Mouse (Mus musculus): Measurements from ENCODE around the gene Dpep1. TPM values are rescaled to one million over a fixed set of nuclear protein-coding genes. Genes with fewer than 3 reads are reported as not detected.
"Not testable (repeated sequence)": the region's sequence is repeated elsewhere in the genome, so short reads cannot be mapped to it uniquely, and the experiment has no call there.

Gene Dpep1
- polyA plus RNA-seq, 1 experiment from 2014 or later = 29.4 TPM

- H3K4me3 ChIP-seq (replicated peaks; ENCODE audit: low read depth, low read length) = no peak overlapping the region
- TF ChIP-seq CTCF (IDR thresholded peaks at IDR 0.05; ENCODE audit: low read depth) = no peak
- no peak overlapping the region for H3K9ac ChIP-seq (ENCODE audit: low read depth, low read length)
- H3K9me3 ChIP-seq (replicated peaks; ENCODE audit: low read length) = no peaks in the 10 kb centered on the region
- H3K36me3 ChIP-seq (ENCODE audit: insufficient read depth, low read length) = no peaks in the 10 kb centered on the region
- no peak overlapping the region for H3K27ac ChIP-seq
- peaks cover 13% of the 10 kb centered on the region for H3K4me1 ChIP-seq (replicated peaks; ENCODE audit: insufficient read depth, low read length)
- ATAC-seq (replicated peaks; ENCODE audit: low FRiP score, low read depth) (no peak), DNase-seq (ENCODE audit: low spot score) (no peak)
- H3K27me3 ChIP-seq (ENCODE audit: insufficient read depth, low read length) = no peaks in the 10 kb centered on the region
- 72% methylated on average over 2 of the region's 2 CpGs for WGBS
- no peak overlapping the region for H3K4me2 ChIP-seq (ENCODE audit: low read length)
Observed at GRCm38 (mm10) chr8:123188006-123188405, 2.0 kb downstream of the Dpep1 start.

- Histone ChIP-seq H3K9ac (ENCODE audit: low read depth, low read length) (no peak overlapping the region), H3K4me2 (ENCODE audit: low read length) (no peak overlapping the region), H3K4me3 (replicated peaks; ENCODE audit: low read depth, low read length) (no peak overlapping the region), H3K27me3 (ENCODE audit: insufficient read depth, low read length) (no peaks in the 10 kb centered on the region), H3K4me1 (replicated peaks; ENCODE audit: insufficient read depth, low read length) (peaks cover 13% of the 10 kb centered on the region), H3K9me3 (replicated peaks; ENCODE audit: low read length) (no peaks in the 10 kb centered on the region), H3K36me3 (ENCODE audit: insufficient read depth, low read length) (no peaks in the 10 kb centered on the region), H3K27ac (no peak overlapping the region)
- WGBS = 67% methylated on average over 7 of the region's 7 CpGs
- DNase-seq (ENCODE audit: low spot score) (no peak), ATAC-seq (replicated peaks; ENCODE audit: low FRiP score, low read depth) (no peak)
- TF ChIP-seq CTCF (IDR thresholded peaks at IDR 0.05; ENCODE audit: low read depth) = no peak
Observed at GRCm38 (mm10) chr8:123188841-123189240, 2.8 kb downstream of the Dpep1 start.

- H3K36me3 ChIP-seq (ENCODE audit: insufficient read depth, low read length) = no peaks in the 10 kb centered on the region
- H3K9me3 ChIP-seq (replicated peaks; ENCODE audit: low read length) = no peaks in the 10 kb centered on the region
- H3K27me3 ChIP-seq (ENCODE audit: insufficient read depth, low read length) = no peaks in the 10 kb centered on the region
- H3K4me1 ChIP-seq (replicated peaks; ENCODE audit: insufficient read depth, low read length) = peaks cover 12% of the 10 kb centered on the region
- peak overlapping the region; percentile 19; the same call in 1 of the 2 replicates for H3K4me2 ChIP-seq (ENCODE audit: low read length)
- H3K4me3 ChIP-seq (replicated peaks; ENCODE audit: low read depth, low read length) = no peak overlapping the region
- ATAC-seq (replicated peaks; ENCODE audit: low FRiP score, low read depth) = no peak
- H3K9ac ChIP-seq (ENCODE audit: low read depth, low read length) = 0 out of 2 replicates have a peak overlapping the region, but pooled peaks have one; percentile 19
- H3K27ac ChIP-seq = no peak overlapping the region
- TF ChIP-seq CTCF (IDR thresholded peaks at IDR 0.05; ENCODE audit: low read depth) = peak; percentile 72
- DNase-seq (ENCODE audit: low spot score) = peak; percentile 93
- 2% methylated on average over 9 of the region's 9 CpGs for WGBS
Observed at GRCm38 (mm10) chr8:123190678-123191077, 4.6 kb downstream of the Dpep1 start.

GRCm38 (mm10) chr8:123191908-123192307, 5.9 kb downstream of the Dpep1 start:
- ATAC-seq (replicated peaks; ENCODE audit: low FRiP score, low read depth) (no peak), DNase-seq (ENCODE audit: low spot score) (no peak)
- Histone ChIP-seq H3K4me2 (ENCODE audit: low read length) (no peak overlapping the region), H3K4me1 (replicated peaks; ENCODE audit: insufficient read depth, low read length) (no peaks in the 10 kb centered on the region), H3K27me3 (ENCODE audit: insufficient read depth, low read length) (no peaks in the 10 kb centered on the region), H3K36me3 (ENCODE audit: insufficient read depth, low read length) (no peaks in the 10 kb centered on the region), H3K27ac (no peak overlapping the region), H3K9me3 (replicated peaks; ENCODE audit: low read length) (no peaks in the 10 kb centered on the region), H3K9ac (ENCODE audit: low read depth, low read length) (no peak overlapping the region), H3K4me3 (replicated peaks; ENCODE audit: low read depth, low read length) (no peak overlapping the region)
- no peak for TF ChIP-seq CTCF (IDR thresholded peaks at IDR 0.05; ENCODE audit: low read depth)
- WGBS = 66% methylated on average over 7 of the region's 8 CpGs

GRCm38 (mm10) chr8:123193771-123194170, 7.7 kb downstream of the Dpep1 start:
- no peaks in the 10 kb centered on the region for H3K4me1 ChIP-seq (replicated peaks; ENCODE audit: insufficient read depth, low read length)
- DNase-seq (ENCODE audit: low spot score) (no peak), ATAC-seq (replicated peaks; ENCODE audit: low FRiP score, low read depth) (no peak)
- H3K4me3 ChIP-seq (replicated peaks; ENCODE audit: low read depth, low read length) = no peak overlapping the region
- 79% methylated on average over 9 of the region's 9 CpGs for WGBS
- TF ChIP-seq CTCF (IDR thresholded peaks at IDR 0.05; ENCODE audit: low read depth) = no peak
- no peak overlapping the region for H3K27ac ChIP-seq
- no peaks in the 10 kb centered on the region for H3K27me3 ChIP-seq (ENCODE audit: insufficient read depth, low read length)
- no peak overlapping the region for H3K4me2 ChIP-seq (ENCODE audit: low read length)
- no peaks in the 10 kb centered on the region for H3K36me3 ChIP-seq (ENCODE audit: insufficient read depth, low read length)
- no peak overlapping the region for H3K9ac ChIP-seq (ENCODE audit: low read depth, low read length)
- no peaks in the 10 kb centered on the region for H3K9me3 ChIP-seq (replicated peaks; ENCODE audit: low read length)

GRCm38 (mm10) chr8:123197016-123197415, 11.0 kb downstream of the Dpep1 start:
- WGBS = 69% methylated on average over 5 of the region's 5 CpGs
- DNase-seq (ENCODE audit: low spot score); H3K36me3 ChIP-seq (ENCODE audit: insufficient read depth, low read length); H3K4me1 ChIP-seq (replicated peaks; ENCODE audit: insufficient read depth, low read length); H3K27ac ChIP-seq; H3K9ac ChIP-seq (ENCODE audit: low read depth, low read length); H3K4me2 ChIP-seq (ENCODE audit: low read length); ATAC-seq (replicated peaks; ENCODE audit: low FRiP score, low read depth); H3K4me3 ChIP-seq (replicated peaks; ENCODE audit: low read depth, low read length); H3K9me3 ChIP-seq (replicated peaks; ENCODE audit: low read length); H3K27me3 ChIP-seq (ENCODE audit: insufficient read depth, low read length): not testable (repeated sequence)

- no peak overlapping the region for H3K4me3 ChIP-seq (replicated peaks; ENCODE audit: low read depth, low read length)
- H3K4me2 ChIP-seq (ENCODE audit: low read length) = no peak overlapping the region
- WGBS = 51% methylated on average over 14 of the region's 14 CpGs
- H3K27me3 ChIP-seq (ENCODE audit: insufficient read depth, low read length) = no peaks in the 10 kb centered on the region
- 0 out of 2 replicates have a peak, but pooled peaks cover 4% of the 10 kb centered on the region for H3K36me3 ChIP-seq (ENCODE audit: insufficient read depth, low read length)
- ATAC-seq (replicated peaks; ENCODE audit: low FRiP score, low read depth) = no peak
- H3K4me1 ChIP-seq (replicated peaks; ENCODE audit: insufficient read depth, low read length) = no peaks in the 10 kb centered on the region
- no peaks in the 10 kb centered on the region for H3K9me3 ChIP-seq (replicated peaks; ENCODE audit: low read length)
- no peak overlapping the region for H3K27ac ChIP-seq
- TF ChIP-seq CTCF (IDR thresholded peaks at IDR 0.05; ENCODE audit: low read depth) = no peak
- no peak for DNase-seq (ENCODE audit: low spot score)
- no peak overlapping the region for H3K9ac ChIP-seq (ENCODE audit: low read depth, low read length)
Observed at GRCm38 (mm10) chr8:123199864-123200263, 13.8 kb downstream of the Dpep1 start.
